Mouse (Mus musculus) neural tube, embryonic 13.5 days (tissue): ENCODE results near the gene Ift122. TPM values are rescaled to one million over a fixed set of nuclear protein-coding genes. Genes with fewer than 3 reads are reported as not detected.
A peak's percentile ranks its signal among the peaks of the same experiment; 100 is the strongest.

Experiments used
- ATAC-seq: fragments of 200-750 bp; cut with Nextera tagmentation; 2 replicates; pipeline ENCODE4 v1.8.0; 2017; ENCODE audit warnings: low read depth, mild to moderate bottlenecking, moderate TSS enrichment, moderate library complexity
- H3K27ac ChIP-seq: fragments of 300-500 bp; sonication (generic); replicated peaks from 2 replicates; pipeline ENCODE4 v1.5.1; 2015; ENCODE audit warnings: moderate library complexity, mild to moderate bottlenecking, inconsistent platforms
- H3K27me3 ChIP-seq: fragments of 300-500 bp; sonication (generic); 2 replicates; pipeline ENCODE4 v1.6.1; 2015; ENCODE audit warnings: mild to moderate bottlenecking, inconsistent platforms
- H3K36me3 ChIP-seq: fragments of 300-500 bp; sonication (generic); 2 replicates; pipeline ENCODE4 v1.6.1; 2015; ENCODE audit warnings: mild to moderate bottlenecking, inconsistent platforms
- H3K4me1 ChIP-seq: fragments of 300-500 bp; sonication (generic); replicated peaks from 2 replicates; pipeline ENCODE4 v1.6.1; 2015; ENCODE audit warnings: inconsistent platforms
- H3K4me2 ChIP-seq: fragments of 300-500 bp; sonication (generic); 2 replicates; pipeline ENCODE4 v1.6.1; 2015; ENCODE audit warnings: inconsistent platforms, mild to moderate bottlenecking, moderate library complexity
- H3K4me3 ChIP-seq: fragments of 300-500 bp; sonication (generic); 2 replicates; pipeline ENCODE4 v1.5.1; 2015; ENCODE audit warnings: mild to moderate bottlenecking, inconsistent platforms
- H3K9ac ChIP-seq: fragments of 300-500 bp; sonication (generic); 2 replicates; pipeline ENCODE4 v1.6.1; 2015; ENCODE audit warnings: moderate library complexity, mild to moderate bottlenecking, inconsistent platforms
- H3K9me3 ChIP-seq: fragments of 300-500 bp; sonication (generic); 2 replicates; pipeline ENCODE4 v1.6.1; 2016; ENCODE audit warnings: inconsistent platforms
- WGBS: fragments of 180-500 bp; shearing (Covaris S2); methylation state at CpG from one replicate; pipeline ENCODE4 v1.1.7; 2015; 5-methylcytosine and 5-hydroxymethylcytosine counted together
- polyA plus RNA-seq: library from polyadenylated mRNA; unstranded; fragments of >200 nt; fragmentation: Nextera tagmentation; extraction: Ambion mirVana; gene quantifications from 2 replicates; pipeline ENCODE4 v1.2.1, GENCODE M21; 2015

Gene Ift122
- polyA plus RNA-seq, 1 experiment from 2014 or later: 26.3 TPM

GRCm38 (mm10) chr6:115968086-115968485 is 114.8 kb downstream of the Ift122 start:
- peaks cover 34% of the 10 kb centered on the region for H3K4me1 ChIP-seq
- H3K27me3 ChIP-seq: no peaks in the 10 kb centered on the region
- no peak for ATAC-seq
- H3K4me2 ChIP-seq: no peak overlapping the region
- WGBS: 64% methylated on average over 5 of the region's 5 CpGs
- no peaks in the 10 kb centered on the region for H3K36me3 ChIP-seq
- H3K9me3 ChIP-seq: no peaks in the 10 kb centered on the region
- no peak overlapping the region for H3K27ac ChIP-seq
- H3K4me3 ChIP-seq: no peak overlapping the region
- no peak overlapping the region for H3K9ac ChIP-seq

GRCm38 (mm10) chr6:115968700-115969099 is 115.4 kb downstream of the Ift122 start:
- WGBS: 81% methylated on average over 6 of the region's 6 CpGs
- no peaks in the 10 kb centered on the region for H3K36me3 ChIP-seq
- peaks cover 37% of the 10 kb centered on the region for H3K4me1 ChIP-seq
- H3K27ac ChIP-seq: no peak overlapping the region
- no peak overlapping the region for H3K9ac ChIP-seq
- no peaks in the 10 kb centered on the region for H3K9me3 ChIP-seq
- H3K27me3 ChIP-seq: no peaks in the 10 kb centered on the region
- no peak for ATAC-seq
- no peak overlapping the region for H3K4me3 ChIP-seq
- no peak overlapping the region for H3K4me2 ChIP-seq

DNA sequence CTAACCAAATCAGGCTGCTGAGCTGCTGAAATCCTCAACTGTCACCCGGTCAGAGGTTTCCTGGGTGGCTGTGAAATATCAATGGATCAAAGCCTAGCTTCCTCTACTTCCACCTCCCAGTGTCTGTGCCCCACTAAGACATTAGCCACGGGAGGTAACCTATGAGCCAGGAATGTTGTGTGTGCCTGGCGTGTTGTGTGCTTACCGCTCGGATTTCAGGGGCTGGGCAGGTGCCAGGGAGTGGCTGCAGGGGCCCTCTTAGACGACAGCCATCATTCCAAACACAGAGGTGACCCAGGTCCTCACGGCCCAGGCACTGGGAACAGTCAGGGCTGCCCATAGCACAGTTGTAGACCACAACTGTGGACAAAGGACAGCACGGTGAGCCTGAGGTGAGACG is 115.8 kb downstream of the Ift122 start:
- H3K4me2 ChIP-seq: no peak overlapping the region
- no peaks in the 10 kb centered on the region for H3K36me3 ChIP-seq
- H3K4me1 ChIP-seq: peaks cover 41% of the 10 kb centered on the region
- no peaks in the 10 kb centered on the region for H3K27me3 ChIP-seq
- no peak overlapping the region for H3K9ac ChIP-seq
- no peak overlapping the region for H3K27ac ChIP-seq
- 72% methylated on average over 9 of the region's 9 CpGs for WGBS
- no peak for ATAC-seq
- H3K9me3 ChIP-seq: no peaks in the 10 kb centered on the region
- H3K4me3 ChIP-seq: no peak overlapping the region

GRCm38 (mm10) chr6:115969952-115970351 is 116.7 kb downstream of the Ift122 start:
- H3K4me2 ChIP-seq: no peak overlapping the region
- ATAC-seq: no peak
- no peak overlapping the region for H3K27ac ChIP-seq
- no peaks in the 10 kb centered on the region for H3K9me3 ChIP-seq
- 63% methylated on average over 4 of the region's 6 CpGs for WGBS
- H3K36me3 ChIP-seq: no peaks in the 10 kb centered on the region
- H3K4me1 ChIP-seq: peaks cover 46% of the 10 kb centered on the region
- no peak overlapping the region for H3K9ac ChIP-seq
- H3K4me3 ChIP-seq: no peak overlapping the region
- no peaks in the 10 kb centered on the region for H3K27me3 ChIP-seq

- Histone ChIP-seq H3K4me2 (no peak overlapping the region), H3K9me3 (no peaks in the 10 kb centered on the region), H3K4me3 (no peak overlapping the region), H3K36me3 (no peaks in the 10 kb centered on the region), H3K9ac (0 out of 2 replicates have a peak overlapping the region, but pooled peaks have one; percentile 12), H3K27ac (peak overlapping the region; percentile 42; the same call in 1 of the 2 replicates), H3K27me3 (no peaks in the 10 kb centered on the region), H3K4me1 (peaks cover 46% of the 10 kb centered on the region)
- ATAC-seq: peak; percentile 28
- WGBS: 47% methylated on average over 13 of the region's 13 CpGs
These were observed 118.2 kb downstream of the Ift122 start for GRCm38 (mm10) chr6:115971273-115972060.

GRCm38 (mm10) chr6:115972083-115972764 is 119.0 kb downstream of the Ift122 start:
- Histone ChIP-seq H3K9ac (no peak overlapping the region), H3K9me3 (no peaks in the 10 kb centered on the region), H3K4me2 (no peak overlapping the region), H3K27me3 (no peaks in the 10 kb centered on the region), H3K36me3 (no peaks in the 10 kb centered on the region), H3K4me1 (peaks cover 47% of the 10 kb centered on the region), H3K4me3 (no peak overlapping the region), H3K27ac (no peak overlapping the region; the same call in 1 of the 2 replicates)
- WGBS: 73% methylated on average over 7 of the region's 7 CpGs
- peak; percentile 45; the same call in 1 of the 2 replicates for ATAC-seq

- H3K4me2 ChIP-seq: no peak overlapping the region
- H3K4me1 ChIP-seq: peaks cover 53% of the 10 kb centered on the region
- H3K4me3 ChIP-seq: no peak overlapping the region
- WGBS: 90% methylated on average over 15 of the region's 15 CpGs
- no peak for ATAC-seq
- H3K36me3 ChIP-seq: no peaks in the 10 kb centered on the region
- no peak overlapping the region for H3K9ac ChIP-seq
- H3K9me3 ChIP-seq: no peaks in the 10 kb centered on the region
- no peak overlapping the region for H3K27ac ChIP-seq
- no peaks in the 10 kb centered on the region for H3K27me3 ChIP-seq
These were observed 120.0 kb downstream of the Ift122 start for GRCm38 (mm10) chr6:115973139-115973875.

DNA sequence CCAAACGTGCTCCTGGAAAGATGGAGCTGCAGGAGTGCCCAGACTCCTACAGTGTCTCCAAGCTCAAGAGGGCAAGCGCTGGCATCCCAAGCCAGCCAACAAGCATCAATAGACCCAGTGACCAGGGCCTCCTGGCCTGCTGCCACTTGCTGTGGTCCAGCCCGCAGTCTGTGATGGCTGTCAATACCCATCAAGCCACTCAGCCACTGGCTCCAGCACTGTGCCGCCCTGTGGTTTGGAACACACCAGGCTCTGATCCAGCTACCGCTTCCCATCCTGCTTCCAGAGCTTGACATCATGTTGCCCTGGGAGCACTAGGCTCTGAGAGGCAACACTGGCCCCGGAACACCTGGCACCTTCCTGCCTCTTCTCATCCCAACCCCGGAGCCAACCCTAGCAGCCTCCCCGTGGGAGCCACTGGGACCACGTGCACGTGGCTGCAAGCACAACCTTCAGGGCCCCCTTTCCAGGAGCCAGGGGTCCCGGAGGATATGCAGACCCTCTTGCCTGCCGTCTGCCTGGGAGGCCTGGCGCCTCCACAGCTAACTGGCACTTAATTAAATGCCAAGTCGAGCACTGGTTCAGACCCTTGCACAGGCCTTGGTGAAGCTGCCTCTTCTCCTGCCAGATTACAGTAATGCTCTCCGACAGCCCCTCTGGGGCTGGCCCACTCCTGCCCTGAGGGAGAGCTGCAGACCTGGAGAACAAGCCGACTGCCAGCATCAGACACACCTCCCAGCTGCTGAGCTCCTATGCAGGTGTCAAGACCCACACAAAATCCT is 120.8 kb downstream of the Ift122 start:
- WGBS: 67% methylated on average over 16 of the region's 16 CpGs
- Histone ChIP-seq H3K4me2 (no peak overlapping the region), H3K4me3 (no peak overlapping the region), H3K9me3 (no peaks in the 10 kb centered on the region), H3K4me1 (peaks cover 47% of the 10 kb centered on the region), H3K36me3 (no peaks in the 10 kb centered on the region), H3K27me3 (no peaks in the 10 kb centered on the region), H3K27ac (peak overlapping the region; percentile 52; the same call in 1 of the 2 replicates), H3K9ac (0 out of 2 replicates have a peak overlapping the region, but pooled peaks have one; percentile 17)
- ATAC-seq: no peak

DNA sequence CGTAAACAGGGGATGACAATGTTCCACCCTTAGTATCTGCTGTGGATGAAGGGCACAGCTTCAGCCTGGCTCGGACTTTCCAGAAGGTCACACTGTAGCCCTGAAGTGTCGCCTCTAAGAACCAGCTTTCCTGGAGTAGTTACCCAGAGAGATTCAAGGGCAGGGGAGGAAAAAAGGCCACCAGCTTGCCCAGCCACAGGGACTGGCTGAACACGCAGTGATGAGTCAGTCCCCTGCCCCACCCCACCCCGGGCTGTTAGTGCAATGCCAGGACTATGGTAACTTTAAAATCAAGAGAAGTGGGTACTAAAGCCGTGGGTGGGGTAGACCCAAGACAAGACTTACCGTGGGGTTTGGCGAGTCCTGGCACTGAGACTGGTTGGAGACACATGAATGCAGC is 122.3 kb downstream of the Ift122 start:
- Histone ChIP-seq H3K9ac (no peak overlapping the region), H3K4me3 (no peak overlapping the region), H3K27me3 (no peaks in the 10 kb centered on the region), H3K4me2 (no peak overlapping the region), H3K4me1 (peaks cover 46% of the 10 kb centered on the region), H3K36me3 (no peaks in the 10 kb centered on the region), H3K27ac (no peak overlapping the region), H3K9me3 (no peaks in the 10 kb centered on the region)
- WGBS: 88% methylated on average over 8 of the region's 8 CpGs
- no peak for ATAC-seq
